Mouse (Mus musculus) stomach, postnatal 0 days (tissue): ENCODE results near the gene Mapk3. TPM values are rescaled to one million over a fixed set of nuclear protein-coding genes. Genes with fewer than 3 reads are reported as not detected.
A peak's percentile ranks its signal among the peaks of the same experiment; 100 is the strongest.

Experiments
- ATAC-seq: fragments of 200-750 bp; cut with Nextera tagmentation; 2 replicates; pipeline ENCODE4 v1.8.0; 2017; ENCODE audit not compliant: low FRiP score, low TSS enrichment
- DNase-seq: peaks from one replicate; pipeline ENCODE4 v3.0.0-alpha.2; 2016; ENCODE audit warnings: low spot score
- H3K27ac ChIP-seq: fragments of 300-500 bp; sonication (generic); replicated peaks from 2 replicates; pipeline ENCODE4 v1.5.1; 2014; ENCODE audit warnings: mild to moderate bottlenecking, control low read depth
- H3K27me3 ChIP-seq: fragments of 300-500 bp; sonication (generic); 2 replicates; pipeline ENCODE4 v1.6.1; 2014; ENCODE audit warnings: low read length; ENCODE audit not compliant: control insufficient read depth, insufficient read depth
- H3K36me3 ChIP-seq: fragments of 300-500 bp; sonication (generic); 2 replicates; pipeline ENCODE4 v1.6.1; 2014; ENCODE audit warnings: low read length, mixed read lengths; ENCODE audit not compliant: control insufficient read depth, insufficient read depth
- H3K4me1 ChIP-seq: fragments of 300-500 bp; sonication (generic); replicated peaks from 2 replicates; pipeline ENCODE4 v1.6.1; 2014; ENCODE audit warnings: antibody characterized with exemption; ENCODE audit not compliant: control insufficient read depth, insufficient read depth
- H3K4me2 ChIP-seq: fragments of 300-500 bp; sonication (generic); replicated peaks from 2 replicates; pipeline ENCODE4 v1.6.1; 2014; ENCODE audit warnings: low read depth, mild to moderate bottlenecking, control low read depth, moderate library complexity
- H3K4me3 ChIP-seq: fragments of 300-500 bp; sonication (generic); 2 replicates; pipeline ENCODE4 v1.5.1; 2014; ENCODE audit warnings: low read depth, low read length, control low read depth
- H3K9ac ChIP-seq: fragments of 300-500 bp; sonication (generic); 2 replicates; pipeline ENCODE4 v1.6.1; 2014; ENCODE audit warnings: mild to moderate bottlenecking, low read length, control low read depth, mixed read lengths
- H3K9me3 ChIP-seq: fragments of 300-500 bp; sonication (generic); 2 replicates; pipeline ENCODE4 v1.6.1; 2016; ENCODE audit warnings: low read length; ENCODE audit not compliant: control insufficient read depth
- CTCF ChIP-seq: IDR thresholded peaks from 2 replicates; pipeline ENCODE4 v1.5.1; 2016; ENCODE audit warnings: antibody characterized with exemption, low read depth, mild to moderate bottlenecking, moderate library complexity
- EP300 ChIP-seq: optimal IDR thresholded peaks from 2 replicates; pipeline ENCODE3; 2016; ENCODE audit warnings: antibody characterized with exemption
- WGBS: fragments of 180-500 bp; shearing (Covaris S2); extraction: QIAGEN DNeasy Blood & Tissue Kit; methylation state at CpG from one replicate; pipeline ENCODE4 v1.1.7; 2014; 5-methylcytosine and 5-hydroxymethylcytosine counted together
- polyA plus RNA-seq: library from polyadenylated mRNA; unstranded; fragments of >200 nt; fragmentation: Nextera tagmentation; extraction: Ambion mirVana; gene quantifications from 2 replicates; pipeline ENCODE4 v1.2.1, GENCODE M21; 2015

Mapk3 gene
- polyA plus RNA-seq, 1 experiment from 2014 or later: 114 TPM

GRCm38 (mm10) chr7:126740132-126740735 lies 19.2 kb upstream of the Mapk3 start:
- ATAC-seq: no peak
- TF ChIP-seq EP300: no peak
- TF ChIP-seq CTCF: no peak
- no peaks in the 10 kb centered on the region for H3K27me3 ChIP-seq
- no peaks in the 10 kb centered on the region for H3K9me3 ChIP-seq
- no peaks in the 10 kb centered on the region for H3K4me1 ChIP-seq
- no peak overlapping the region for H3K4me3 ChIP-seq
- no peak overlapping the region for H3K27ac ChIP-seq
- H3K4me2 ChIP-seq: no peak overlapping the region
- WGBS: 80% methylated on average over 13 of the region's 13 CpGs
- no peak for DNase-seq
- H3K36me3 ChIP-seq: no peaks in the 10 kb centered on the region
- no peak overlapping the region for H3K9ac ChIP-seq

GRCm38 (mm10) chr7:126740977-126741376 lies 18.4 kb upstream of the Mapk3 start:
- H3K4me1 ChIP-seq: no peaks in the 10 kb centered on the region
- H3K4me2 ChIP-seq: no peak overlapping the region
- H3K27ac ChIP-seq: no peak overlapping the region
- ATAC-seq (no peak), DNase-seq (no peak)
- H3K4me3 ChIP-seq: no peak overlapping the region
- H3K36me3 ChIP-seq: no peaks in the 10 kb centered on the region
- no peaks in the 10 kb centered on the region for H3K27me3 ChIP-seq
- H3K9me3 ChIP-seq: no peaks in the 10 kb centered on the region
- TF ChIP-seq CTCF (no peak), EP300 (no peak)
- WGBS: 70% methylated on average over 5 of the region's 5 CpGs
- H3K9ac ChIP-seq: no peak overlapping the region

GRCm38 (mm10) chr7:126741452-126741851 lies 17.9 kb upstream of the Mapk3 start:
- H3K9me3 ChIP-seq: no peaks in the 10 kb centered on the region
- WGBS: 87% methylated on average over 5 of the region's 5 CpGs
- ATAC-seq (no peak), DNase-seq (no peak)
- no peaks in the 10 kb centered on the region for H3K36me3 ChIP-seq
- H3K4me1 ChIP-seq: no peaks in the 10 kb centered on the region
- TF ChIP-seq CTCF (no peak), EP300 (no peak)
- no peak overlapping the region for H3K4me3 ChIP-seq
- no peak overlapping the region for H3K9ac ChIP-seq
- no peak overlapping the region for H3K27ac ChIP-seq
- H3K27me3 ChIP-seq: no peaks in the 10 kb centered on the region
- H3K4me2 ChIP-seq: no peak overlapping the region

- no peaks in the 10 kb centered on the region for H3K9me3 ChIP-seq
- WGBS: 89% methylated on average over 13 of the region's 13 CpGs
Observed at GRCm38 (mm10) chr7:126741964-126742482, 17.4 kb upstream of the Mapk3 start.

DNA sequence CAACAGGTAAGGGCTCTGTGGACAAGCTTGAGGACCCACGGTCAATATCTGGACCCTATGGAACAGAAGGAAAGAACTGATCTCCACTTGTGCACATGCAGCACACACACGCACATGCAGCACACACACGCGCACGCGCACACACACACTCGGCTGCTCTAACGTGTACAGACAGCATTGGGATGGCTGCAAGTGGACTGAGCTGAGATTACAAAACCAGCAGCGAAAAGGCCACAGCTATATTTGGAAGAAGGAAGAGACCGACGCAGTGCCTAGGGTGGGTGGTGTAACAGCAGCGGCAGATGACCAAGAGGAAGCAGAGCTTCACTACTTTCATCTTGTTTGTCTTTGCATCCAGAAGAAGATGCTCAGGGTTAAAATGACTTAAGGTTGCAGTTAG lies 13.3 kb upstream of the Mapk3 start:
- Histone ChIP-seq H3K4me1 (no peaks in the 10 kb centered on the region), H3K27ac (no peak overlapping the region; the same call in 1 of the 2 replicates), H3K4me2 (no peak overlapping the region), H3K36me3 (no peaks in the 10 kb centered on the region), H3K4me3 (no peak overlapping the region), H3K9ac (no peak overlapping the region), H3K27me3 (no peaks in the 10 kb centered on the region), H3K9me3 (no peaks in the 10 kb centered on the region)
- no peak for DNase-seq
- ATAC-seq: no peak
- 84% methylated on average over 12 of the region's 12 CpGs for WGBS
- no peak for TF ChIP-seq CTCF
- no peak for TF ChIP-seq EP300

More at GRCm38 (mm10) chr7:126741964-126742482, 17.4 kb upstream of the Mapk3 start:
- no peak for TF ChIP-seq EP300
- TF ChIP-seq CTCF: no peak
- DNase-seq: no peak
- Histone ChIP-seq H3K27me3 (no peaks in the 10 kb centered on the region), H3K4me3 (no peak overlapping the region), H3K9ac (no peak overlapping the region), H3K27ac (no peak overlapping the region), H3K4me1 (no peaks in the 10 kb centered on the region), H3K4me2 (no peak overlapping the region), H3K36me3 (no peaks in the 10 kb centered on the region)
- ATAC-seq: no peak

GRCm38 (mm10) chr7:126746798-126747197 lies 12.6 kb upstream of the Mapk3 start:
- Histone ChIP-seq H3K4me2 (no peak overlapping the region), H3K4me1 (no peaks in the 10 kb centered on the region), H3K4me3 (no peak overlapping the region), H3K9me3 (no peaks in the 10 kb centered on the region), H3K27ac (peak overlapping the region; percentile 40), H3K9ac (no peak overlapping the region), H3K27me3 (no peaks in the 10 kb centered on the region), H3K36me3 (no peaks in the 10 kb centered on the region)
- peak; percentile 60 for DNase-seq
- peak; percentile 71 for ATAC-seq
- no peak for TF ChIP-seq EP300
- TF ChIP-seq CTCF: no peak
- 25% methylated on average over 6 of the region's 6 CpGs for WGBS
